Comparison of ENCODE assay signal across 8 mouse cellular contexts in genomic region chr14:20708239-20708638, GRCm38 (mm10). TPM values are rescaled to one million over a fixed set of nuclear protein-coding genes. Genes with fewer than 3 reads are reported as not detected.
DNase-seq lines count a peak whose midpoint lies in the region; ATAC-seq lines count a peak whose summit lies in the region.

No protein-coding gene starts in this region.

- peak overlapping the region; percentile 72 for H3K4me2 ChIP-seq in kidney, embryonic 16.5 days (replicated peaks; ENCODE audit: low read depth, low read length)
- peak overlapping the region; percentile 80 for H3K4me2 ChIP-seq in hindbrain, embryonic 14.5 days (replicated peaks)
- H3K4me2 ChIP-seq in midbrain, embryonic 15.5 days, result peak overlapping the region; percentile 77

- peak overlapping the region; percentile 96 for H3K9ac ChIP-seq in kidney, embryonic 16.5 days (replicated peaks; ENCODE audit: low read length)
- H3K9ac ChIP-seq in hindbrain, embryonic 14.5 days, result peak overlapping the region; percentile 98
- H3K9ac ChIP-seq in midbrain, embryonic 15.5 days, result peak overlapping the region; percentile 94

- peaks cover 35% of the 10 kb centered on the region for H3K36me3 ChIP-seq in kidney, embryonic 16.5 days (ENCODE audit: insufficient read depth, low read length)
- H3K36me3 ChIP-seq in hindbrain, embryonic 14.5 days (replicated peaks; ENCODE audit: control insufficient read depth, insufficient read depth), result peaks cover 48% of the 10 kb centered on the region
- peaks cover 23% of the 10 kb centered on the region for H3K36me3 ChIP-seq in midbrain, embryonic 15.5 days (replicated peaks)

- H3K9me3 ChIP-seq in kidney, embryonic 16.5 days (ENCODE audit: low read length), result no peaks in the 10 kb centered on the region
- no peaks in the 10 kb centered on the region for H3K9me3 ChIP-seq in hindbrain, embryonic 14.5 days (ENCODE audit: control insufficient read depth, low read length)
- no peaks in the 10 kb centered on the region for H3K9me3 ChIP-seq in midbrain, embryonic 15.5 days

- no peak for ATAC-seq in kidney, embryonic 16.5 days (ENCODE audit: low FRiP score, low TSS enrichment)
- no peak for ATAC-seq in hindbrain, embryonic 14.5 days (ENCODE audit: low FRiP score)
- no peak for ATAC-seq in midbrain, embryonic 15.5 days (replicated peaks)

- H3K4me3 ChIP-seq in kidney, embryonic 16.5 days (ENCODE audit: low read length), result peak overlapping the region; percentile 100
- peak overlapping the region; percentile 90 for H3K4me3 ChIP-seq in hindbrain, embryonic 14.5 days (replicated peaks; ENCODE audit: low read length)
- H3K4me3 ChIP-seq in midbrain, embryonic 15.5 days, result peak overlapping the region; percentile 86

- DNase-seq in kidney, postnatal 36 days, result no peak
- DNase-seq in R1 (ENCODE audit: low read depth, low spot score), result peak; percentile 53
- no peak for DNase-seq in hindbrain, embryonic 14.5 days (ENCODE audit: low spot score)
- DNase-seq in cerebellum, postnatal 36 days, result no peak
- DNase-seq in layer of hippocampus, postnatal 14 days (ENCODE audit: low spot score in 2 of 2), result no peak
- no peak for DNase-seq in B cell, adult 2 months

- 0 out of 2 replicates have a peak overlapping the region, but pooled peaks have one; percentile 65 for H3K27ac ChIP-seq in kidney, embryonic 16.5 days (ENCODE audit: low read length)
- no peak overlapping the region for H3K27ac ChIP-seq in hindbrain, embryonic 14.5 days
- peak overlapping the region; percentile 96; the same call in 1 of the 2 replicates for H3K27ac ChIP-seq in midbrain, embryonic 15.5 days

- peaks cover 20% of the 10 kb centered on the region for H3K4me1 ChIP-seq in kidney, embryonic 16.5 days (ENCODE audit: insufficient read depth, low read length)
- peaks cover 21% of the 10 kb centered on the region for H3K4me1 ChIP-seq in hindbrain, embryonic 14.5 days (replicated peaks; ENCODE audit: control insufficient read depth, insufficient read depth, low read length)
- peaks cover 35% of the 10 kb centered on the region for H3K4me1 ChIP-seq in midbrain, embryonic 15.5 days

- no peaks in the 10 kb centered on the region for H3K27me3 ChIP-seq in kidney, embryonic 16.5 days (ENCODE audit: insufficient read depth, low read length)
- no peaks in the 10 kb centered on the region for H3K27me3 ChIP-seq in hindbrain, embryonic 14.5 days (ENCODE audit: control insufficient read depth, insufficient read depth, low read length)
- H3K27me3 ChIP-seq in midbrain, embryonic 15.5 days (replicated peaks), result no peaks in the 10 kb centered on the region

- 4% methylated on average over 10 of the region's 10 CpGs for WGBS in kidney, embryonic 16.5 days
- 6% methylated on average over 10 of the region's 10 CpGs for WGBS in hindbrain, embryonic 14.5 days
- WGBS in midbrain, embryonic 15.5 days, result 4% methylated on average over 10 of the region's 10 CpGs

RNA-seq across cellular contexts. Expression of gene Zswim8, which starts 0.9 kb away (rescaled TPM):
- 28.3 and 33.6 TPM in 2 replicates for polyA plus RNA-seq in kidney, embryonic 16.5 days (2015; fragmentation: Nextera tagmentation; extraction: Ambion mirVana)
- polyA plus RNA-seq in hindbrain, embryonic 14.5 days (2014; fragmentation: Nextera tagmentation; extraction: Ambion mirVana), result 38.5 and 50.5 TPM in 2 replicates
- polyA plus RNA-seq in midbrain, embryonic 15.5 days (2015; fragmentation: Nextera tagmentation; extraction: Ambion mirVana), result 56.5 and 57.8 TPM in 2 replicates
- total RNA-seq in layer of hippocampus, postnatal 14 days (2021), result 100 to 1,000 TPM; 142 to 161 TPM

RNA-seq across cellular contexts. Expression of gene Chchd1, which starts 5.4 kb away (rescaled TPM):
- polyA plus RNA-seq in kidney, embryonic 16.5 days (2015; fragmentation: Nextera tagmentation; extraction: Ambion mirVana), result 161 and 171 TPM in 2 replicates
- 169 and 194 TPM in 2 replicates for polyA plus RNA-seq in hindbrain, embryonic 14.5 days (2014; fragmentation: Nextera tagmentation; extraction: Ambion mirVana)
- 153 and 165 TPM in 2 replicates for polyA plus RNA-seq in midbrain, embryonic 15.5 days (2015; fragmentation: Nextera tagmentation; extraction: Ambion mirVana)
- 10 to 100 TPM; 48.4 to 51.8 TPM for total RNA-seq in layer of hippocampus, postnatal 14 days (2021)

RNA-seq across cellular contexts. Expression of gene Fut11, which starts 13.5 kb away (rescaled TPM):
- polyA plus RNA-seq in kidney, embryonic 16.5 days (2015; fragmentation: Nextera tagmentation; extraction: Ambion mirVana), result 28.2 and 28.5 TPM in 2 replicates
- 25.1 and 31.8 TPM in 2 replicates for polyA plus RNA-seq in hindbrain, embryonic 14.5 days (2014; fragmentation: Nextera tagmentation; extraction: Ambion mirVana)
- polyA plus RNA-seq in midbrain, embryonic 15.5 days (2015; fragmentation: Nextera tagmentation; extraction: Ambion mirVana), result 30.0 and 30.7 TPM in 2 replicates
- 10 to 100 TPM; 18.2 to 18.5 TPM for total RNA-seq in layer of hippocampus, postnatal 14 days (2021)

RNA-seq across cellular contexts. Expression of gene Ndst2, which starts 26.1 kb away (rescaled TPM):
- polyA plus RNA-seq in kidney, embryonic 16.5 days (2015; fragmentation: Nextera tagmentation; extraction: Ambion mirVana), result 31.6 and 33.5 TPM in 2 replicates
- polyA plus RNA-seq in hindbrain, embryonic 14.5 days (2014; fragmentation: Nextera tagmentation; extraction: Ambion mirVana), result 17.1 and 17.7 TPM in 2 replicates
- 19.4 and 19.9 TPM in 2 replicates for polyA plus RNA-seq in midbrain, embryonic 15.5 days (2015; fragmentation: Nextera tagmentation; extraction: Ambion mirVana)
- 10 to 100 TPM; 14.3 to 18.1 TPM for total RNA-seq in layer of hippocampus, postnatal 14 days (2021)

RNA-seq across cellular contexts. Expression of gene Sec24c, which starts 34.1 kb away (rescaled TPM):
- 113 and 120 TPM in 2 replicates for polyA plus RNA-seq in kidney, embryonic 16.5 days (2015; fragmentation: Nextera tagmentation; extraction: Ambion mirVana)
- 84.9 and 87.1 TPM in 2 replicates for polyA plus RNA-seq in hindbrain, embryonic 14.5 days (2014; fragmentation: Nextera tagmentation; extraction: Ambion mirVana)
- polyA plus RNA-seq in midbrain, embryonic 15.5 days (2015; fragmentation: Nextera tagmentation; extraction: Ambion mirVana), result 97.2 and 101 TPM in 2 replicates
- total RNA-seq in layer of hippocampus, postnatal 14 days (2021), result 100 to 1,000 TPM; 106 to 110 TPM
